Mouse (Mus musculus): ENCODE data around the gene Atf7ip2.

Gene Atf7ip2

GRCm38 (mm10) chr16:10297696-10298644, 105.5 kb downstream of the Atf7ip2 start:
- DNase-seq = no peak

GRCm38 (mm10) chr16:10299637-10300036, 107.1 kb downstream of the Atf7ip2 start:
- DNase-seq = no peak

DNA sequence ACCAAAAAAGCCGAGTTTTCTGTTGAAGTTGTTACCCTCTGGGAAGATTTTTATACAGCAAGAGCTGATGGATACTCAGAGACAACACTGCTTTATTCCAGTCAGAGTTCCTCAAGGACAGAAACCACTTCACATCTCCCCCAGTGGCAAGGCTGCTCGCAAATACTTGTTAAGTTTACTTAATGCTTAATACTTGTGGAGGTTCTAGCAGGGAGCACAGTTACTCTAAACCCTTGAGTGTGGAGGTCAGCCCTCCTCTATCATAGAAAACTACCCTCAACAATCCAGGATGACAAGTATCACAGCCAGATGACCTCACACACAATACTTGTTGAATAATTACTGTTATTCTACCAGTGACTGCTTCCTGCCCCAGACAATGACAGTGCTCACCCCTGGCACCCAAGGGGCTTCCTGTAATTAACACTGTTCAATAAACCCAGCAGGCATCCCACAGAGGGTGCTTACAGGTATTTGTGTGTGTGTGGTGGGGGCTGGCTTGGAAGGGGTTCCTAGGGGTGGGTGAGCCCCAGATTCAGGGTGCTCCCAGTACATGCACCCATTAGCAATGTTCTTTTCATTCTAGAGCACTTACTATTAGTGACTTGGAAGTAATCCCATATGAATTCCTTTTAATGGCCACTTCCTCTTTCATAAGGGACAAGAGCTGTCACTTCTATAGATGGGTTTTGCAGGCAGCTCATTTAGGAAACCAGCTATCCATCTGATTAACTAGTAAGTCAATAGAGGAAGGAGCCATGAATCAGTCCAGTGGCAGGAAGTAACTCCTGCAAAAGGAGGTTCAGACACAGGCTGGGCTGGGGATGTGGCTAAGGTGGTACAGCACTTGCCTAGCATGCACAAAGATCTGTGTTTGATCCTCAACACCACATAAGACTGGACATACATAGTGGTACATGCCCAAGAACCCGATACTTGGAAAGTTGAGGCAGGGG, 108.0 kb downstream of the Atf7ip2 start:
- no peak for DNase-seq

All from spleen, adult 18-20 months (tissue).